Mouse (Mus musculus) liver, embryonic 14.5 days (tissue): ENCODE measurements at regions not wholly inside any gene's neighbourhood (a gene's known extent, or its start where the extent isn't known, plus 50 kb on each side); places are given as distances from the start of the nearest gene placed in this dataset.

ENCODE experiments used
- CTCF ChIP-seq: IDR thresholded peaks from 2 replicates; pipeline ENCODE4 v1.5.1; 2016; ENCODE audit warnings: antibody characterized with exemption, low read depth, control low read depth
- EP300 ChIP-seq: IDR thresholded peaks from 2 replicates; pipeline ENCODE4 v1.6.1; 2016; ENCODE audit warnings: antibody characterized with exemption, low read depth

DNA sequence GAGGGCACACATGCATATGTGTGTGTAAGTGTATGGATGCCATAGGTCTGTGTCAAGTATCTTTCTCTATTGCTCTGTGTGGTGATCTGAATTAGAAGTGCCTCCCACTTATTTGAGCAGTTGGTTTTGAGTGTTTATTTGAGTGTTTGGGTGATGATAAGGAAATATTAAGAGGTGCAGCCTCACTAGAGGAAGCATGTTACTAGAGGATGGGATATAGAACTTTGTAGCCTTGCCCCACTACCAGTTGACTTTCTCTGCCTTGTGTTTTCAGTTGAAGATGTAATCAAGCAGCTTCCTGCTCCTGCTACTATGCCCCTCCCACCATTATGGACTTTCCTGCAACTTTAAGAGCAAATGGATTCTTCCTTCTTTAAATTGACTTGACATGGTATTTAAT is 799.6 kb upstream of the Lcorl start:
- TF ChIP-seq CTCF (no peak), EP300 (no peak)
